Mouse (Mus musculus) neural tube, embryonic 11.5 days (tissue): ENCODE measurements around the gene Cyp39a1. TPM values are rescaled to one million over a fixed set of nuclear protein-coding genes. Genes with fewer than 3 reads are reported as not detected.

Experiments
- ATAC-seq: fragments of 200-750 bp; cut with Nextera tagmentation; 2 replicates; pipeline ENCODE4 v1.8.0; 2017; ENCODE audit warnings: moderate number of reproducible peaks, mild to moderate bottlenecking, moderate TSS enrichment, moderate library complexity; ENCODE audit not compliant: insufficient read depth, low FRiP score, low TSS enrichment
- DNase-seq: peaks from one replicate; pipeline ENCODE4 v3.0.0-alpha.2; 2015; ENCODE audit warnings: low spot score
- H3K27ac ChIP-seq: fragments of 300-500 bp; sonication (generic); 2 replicates; pipeline ENCODE4 v1.5.1; 2014; ENCODE audit warnings: low read depth, mild to moderate bottlenecking, low read length
- H3K27me3 ChIP-seq: fragments of 300-500 bp; sonication (generic); 2 replicates; pipeline ENCODE4 v1.6.1; 2014; ENCODE audit warnings: mild to moderate bottlenecking, low read length, mixed read lengths; ENCODE audit not compliant: control insufficient read depth, insufficient read depth
- H3K36me3 ChIP-seq: fragments of 300-500 bp; sonication (generic); 2 replicates; pipeline ENCODE4 v1.6.1; 2014; ENCODE audit warnings: mild to moderate bottlenecking, low read length, moderate library complexity, mixed read lengths; ENCODE audit not compliant: control insufficient read depth, insufficient read depth
- H3K4me1 ChIP-seq: fragments of 300-500 bp; sonication (generic); 2 replicates; pipeline ENCODE4 v1.6.1; 2014; ENCODE audit warnings: low read length, mixed read lengths; ENCODE audit not compliant: control insufficient read depth, insufficient read depth
- H3K4me2 ChIP-seq: fragments of 300-500 bp; sonication (generic); 2 replicates; pipeline ENCODE4 v1.6.1; 2014; ENCODE audit warnings: low read depth, mild to moderate bottlenecking, moderate library complexity
- H3K4me3 ChIP-seq: fragments of 300-500 bp; sonication (generic); 2 replicates; pipeline ENCODE4 v1.5.1; 2014; ENCODE audit warnings: low read depth, low read length
- H3K9ac ChIP-seq: fragments of 300-500 bp; sonication (generic); 2 replicates; pipeline ENCODE4 v1.6.1; 2014; ENCODE audit warnings: mild to moderate bottlenecking, low read length
- H3K9me3 ChIP-seq: fragments of 300-500 bp; sonication (generic); 2 replicates; pipeline ENCODE4 v1.6.1; 2016; ENCODE audit warnings: low read length; ENCODE audit not compliant: control insufficient read depth
- WGBS: fragments of 180-500 bp; shearing (Covaris S2); extraction: QIAGEN DNeasy Blood & Tissue Kit; methylation state at CpG from one replicate; pipeline ENCODE4 v1.1.7; 2014; 5-methylcytosine and 5-hydroxymethylcytosine counted together
- polyA plus RNA-seq: library from polyadenylated mRNA; unstranded; fragments of >200 nt; fragmentation: Nextera tagmentation; extraction: Ambion mirVana; gene quantifications from 2 replicates; pipeline ENCODE4 v1.2.1, GENCODE M21; 2014

The Cyp39a1 gene
- polyA plus RNA-seq, 1 experiment from 2014 or later = 25.2 TPM

DNA sequence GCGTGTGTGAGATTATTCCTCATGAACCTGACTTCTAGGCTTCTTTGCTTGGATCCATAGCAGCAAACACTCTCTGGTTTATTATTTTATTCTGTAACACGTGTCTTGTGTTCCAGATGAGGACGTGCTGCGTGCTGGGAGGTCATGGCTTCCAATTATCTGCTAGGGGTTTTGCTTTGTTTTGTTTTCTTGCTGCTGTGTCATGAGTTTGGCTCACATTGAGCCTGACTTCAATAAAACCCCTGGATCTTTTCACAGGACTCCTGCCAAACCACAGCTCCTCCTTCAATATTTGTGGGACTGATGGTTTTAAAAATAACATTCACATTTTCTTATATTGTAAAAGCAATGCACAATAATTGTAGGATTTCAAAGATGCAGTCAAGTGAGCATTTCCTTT lies 117.3 kb downstream of the Cyp39a1 start:
- Histone ChIP-seq H3K36me3 (no peaks in the 10 kb centered on the region), H3K4me3 (no peak overlapping the region), H3K27me3 (no peaks in the 10 kb centered on the region), H3K4me2 (no peak overlapping the region), H3K27ac (no peak overlapping the region), H3K4me1 (no peaks in the 10 kb centered on the region), H3K9ac (no peak overlapping the region), H3K9me3 (no peaks in the 10 kb centered on the region)
- no peak for DNase-seq
- no peak for ATAC-seq
- 81% methylated on average over 4 of the region's 4 CpGs for WGBS

DNA sequence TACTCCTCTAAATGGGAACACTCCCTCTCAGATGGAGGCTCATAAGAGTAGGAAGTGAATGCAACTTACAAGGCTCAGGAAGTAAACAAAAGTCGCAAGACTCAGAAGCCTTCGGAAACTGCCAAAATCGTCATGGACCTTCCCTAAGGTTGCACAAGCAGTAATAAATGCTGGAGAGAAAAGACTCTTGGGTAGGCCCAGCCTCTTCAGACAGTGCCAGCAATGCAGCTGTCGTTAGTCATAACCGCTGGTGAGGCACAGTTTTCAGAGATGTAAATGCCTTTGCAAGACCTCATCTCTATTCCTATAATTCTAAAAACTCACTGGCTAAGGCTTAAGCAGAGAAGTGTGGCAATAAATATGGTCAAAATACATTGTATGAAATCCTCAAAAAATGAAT lies 121.0 kb downstream of the Cyp39a1 start:
- 93% methylated on average over 5 of the region's 5 CpGs for WGBS
- Histone ChIP-seq H3K4me1 (no peaks in the 10 kb centered on the region), H3K36me3 (no peaks in the 10 kb centered on the region), H3K27ac (no peak overlapping the region), H3K9me3 (no peaks in the 10 kb centered on the region), H3K4me3 (no peak overlapping the region), H3K27me3 (no peaks in the 10 kb centered on the region), H3K4me2 (no peak overlapping the region), H3K9ac (no peak overlapping the region)
- DNase-seq (no peak), ATAC-seq (no peak)

DNA sequence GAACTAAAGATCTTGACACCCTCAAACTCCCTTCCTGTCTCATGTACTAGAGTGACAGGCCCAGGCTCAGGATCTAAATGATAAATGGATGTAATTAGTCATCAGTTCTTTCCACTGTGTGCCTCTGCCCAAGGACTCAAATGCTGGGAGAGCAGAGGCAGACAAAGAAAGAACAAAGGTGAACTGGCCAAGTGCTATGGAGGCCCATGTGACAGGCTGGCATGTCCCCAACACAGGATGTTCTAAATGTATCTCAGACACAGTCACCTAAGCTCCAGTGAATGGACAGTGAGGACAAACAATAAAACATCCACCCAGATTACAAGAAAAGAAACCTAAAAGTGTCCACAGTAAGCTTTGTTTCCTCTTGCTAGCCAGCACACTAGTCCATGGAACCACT lies 122.2 kb downstream of the Cyp39a1 start:
- Histone ChIP-seq H3K4me1 (no peaks in the 10 kb centered on the region), H3K9ac (no peak overlapping the region), H3K27me3 (no peaks in the 10 kb centered on the region), H3K4me3 (no peak overlapping the region), H3K27ac (no peak overlapping the region), H3K36me3 (no peaks in the 10 kb centered on the region), H3K9me3 (no peaks in the 10 kb centered on the region), H3K4me2 (no peak overlapping the region)
- no peak for DNase-seq
- ATAC-seq = no peak

DNA sequence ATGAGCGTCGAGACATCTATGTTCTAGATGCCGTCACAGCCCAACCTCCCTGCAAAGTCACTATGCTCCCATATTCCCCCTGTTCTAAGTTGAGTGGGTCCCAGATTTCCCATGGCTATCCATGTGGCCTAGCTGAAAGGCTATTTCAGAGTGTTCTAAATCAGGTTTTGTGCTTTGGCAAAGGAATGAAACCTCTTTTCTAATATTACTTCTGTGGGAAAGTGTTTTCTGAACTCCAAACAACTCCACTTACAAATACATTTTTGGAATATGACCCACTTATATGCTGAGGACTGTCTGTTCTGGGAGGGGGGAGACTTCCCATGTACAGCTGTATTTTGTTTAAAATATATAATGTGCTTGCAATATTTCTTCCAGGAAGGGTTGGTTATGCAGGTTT lies 124.5 kb downstream of the Cyp39a1 start:
- ATAC-seq (no peak), DNase-seq (no peak)
- Histone ChIP-seq H3K4me1 (no peaks in the 10 kb centered on the region), H3K4me3 (no peak overlapping the region), H3K9me3 (no peaks in the 10 kb centered on the region), H3K27ac (no peak overlapping the region), H3K9ac (no peak overlapping the region), H3K27me3 (no peaks in the 10 kb centered on the region), H3K4me2 (no peak overlapping the region), H3K36me3 (no peaks in the 10 kb centered on the region)
- 84% methylated on average over 3 of the region's 3 CpGs for WGBS

DNA sequence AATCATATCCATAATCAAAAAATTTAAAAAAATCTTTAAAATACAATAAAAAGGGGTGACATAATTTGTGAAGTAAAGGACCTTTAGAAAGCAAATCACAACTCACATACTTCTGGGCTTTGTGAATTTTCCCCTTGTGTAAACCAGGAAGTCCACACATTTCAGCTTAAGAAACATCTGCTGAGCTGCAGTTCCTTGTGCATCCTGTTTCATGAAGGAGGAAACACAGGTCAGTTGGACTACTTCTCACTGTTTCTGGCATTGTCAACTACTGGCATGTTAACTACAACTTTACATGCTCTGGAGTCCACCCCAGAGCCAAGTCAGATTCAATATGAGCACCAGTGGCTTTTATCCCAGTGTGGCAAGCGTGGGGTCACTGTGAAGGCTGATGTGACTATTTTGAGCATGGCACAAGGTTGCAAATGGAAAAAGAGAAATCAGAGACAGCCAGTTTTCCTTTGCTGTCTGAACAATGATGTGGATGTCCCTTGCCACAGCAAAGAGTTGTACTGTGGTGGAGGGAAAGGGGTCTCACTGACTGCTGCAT lies 127.6 kb downstream of the Cyp39a1 start:
- Histone ChIP-seq H3K9ac (no peak overlapping the region), H3K4me3 (no peak overlapping the region), H3K9me3 (no peaks in the 10 kb centered on the region), H3K27me3 (no peaks in the 10 kb centered on the region), H3K4me1 (no peaks in the 10 kb centered on the region), H3K27ac (no peak overlapping the region), H3K36me3 (no peaks in the 10 kb centered on the region), H3K4me2 (no peak overlapping the region)
- ATAC-seq (no peak), DNase-seq (no peak)
- 83% methylated on average over 1 of the region's 1 CpGs for WGBS

Other genes starting within 250 kb of the Cyp39a1 start
- not detected in 2 replicates for gene Mep1a, start 164.6 kb upstream of the Cyp39a1 start, polyA plus RNA-seq
- 0.19 and 0.24 TPM in 2 replicates for gene Ankrd66, start 123.8 kb upstream of the Cyp39a1 start, polyA plus RNA-seq
- gene Pla2g7, start 99.3 kb upstream of the Cyp39a1 start, polyA plus RNA-seq = 6.6 and 7.9 TPM in 2 replicates
- 0.04 and 0.21 TPM in 2 replicates for gene Tdrd6, start 37.1 kb upstream of the Cyp39a1 start, polyA plus RNA-seq
- gene Slc25a27, start 211 bp upstream of the Cyp39a1 start, polyA plus RNA-seq = 29.5 and 31.0 TPM in 2 replicates
- 19.7 TPM in 2 replicates for gene Rcan2, start 133.9 kb downstream of the Cyp39a1 start, polyA plus RNA-seq